Mouse (Mus musculus) lung, adult 18-20 months (tissue): ENCODE measurements around the gene Slc25a5.

Experiments used
- DNase-seq, 2 experiments: peaks; one replicate each; pipeline ENCODE4 v3.0.0; 2022; ENCODE audit warnings: mixed read lengths in 2 of 2

Gene Slc25a5

GRCm38 (mm10) chrX:36795424-36796162, at the start of gene Slc25a5:
Gene Slc25a5, plus strand, starts transcription at chrX:36795651.
- peak; percentile 88 to 91 for DNase-seq

- DNase-seq: no peak
Measured at GRCm38 (mm10) chrX:36746789-36747188, 48.7 kb upstream of the Slc25a5 start.

- DNase-seq: no peak
Measured at GRCm38 (mm10) chrX:36748573-36748972, 46.9 kb upstream of the Slc25a5 start.

GRCm38 (mm10) chrX:36749281-36749785, 46.1 kb upstream of the Slc25a5 start:
- no peak for DNase-seq

GRCm38 (mm10) chrX:36750591-36750990, 44.9 kb upstream of the Slc25a5 start:
- DNase-seq: no peak

- DNase-seq: no peak
Measured at GRCm38 (mm10) chrX:36752586-36752985, 42.9 kb upstream of the Slc25a5 start.

GRCm38 (mm10) chrX:36757796-36758472, 37.5 kb upstream of the Slc25a5 start:
- DNase-seq: no peak

GRCm38 (mm10) chrX:36758566-36758965, 36.9 kb upstream of the Slc25a5 start:
- DNase-seq: peak in 1 of 2 experiments; percentile 22

GRCm38 (mm10) chrX:36760946-36761635, 34.4 kb upstream of the Slc25a5 start:
- peak; percentile 8 to 53 for DNase-seq

- DNase-seq: no peak
Measured at GRCm38 (mm10) chrX:36762289-36762688, 33.2 kb upstream of the Slc25a5 start.

- no peak for DNase-seq
Measured at GRCm38 (mm10) chrX:36762894-36763293, 32.6 kb upstream of the Slc25a5 start.

GRCm38 (mm10) chrX:36763298-36763933, 32.0 kb upstream of the Slc25a5 start:
- no peak for DNase-seq

- no peak for DNase-seq
Measured at GRCm38 (mm10) chrX:36763934-36764317, 31.5 kb upstream of the Slc25a5 start.

GRCm38 (mm10) chrX:36767386-36767785, 28.1 kb upstream of the Slc25a5 start:
- DNase-seq: no peak

- DNase-seq: no peak
Measured at GRCm38 (mm10) chrX:36772591-36772990, 22.9 kb upstream of the Slc25a5 start.

- DNase-seq: no peak
Measured at GRCm38 (mm10) chrX:36775520-36775919, 19.9 kb upstream of the Slc25a5 start.

- DNase-seq: no peak
Measured at GRCm38 (mm10) chrX:36777694-36778093, 17.8 kb upstream of the Slc25a5 start.

- DNase-seq: no peak
Measured at GRCm38 (mm10) chrX:36789360-36789759, 6.1 kb upstream of the Slc25a5 start.

GRCm38 (mm10) chrX:36794571-36794970, 880 bp upstream of the Slc25a5 start:
- no peak for DNase-seq

- peak; percentile 79 to 86 for DNase-seq
Measured at GRCm38 (mm10) chrX:36796163-36796581, 721 bp downstream of the Slc25a5 start.

GRCm38 (mm10) chrX:36796734-36797133, 1.3 kb downstream of the Slc25a5 start:
- peak in 1 of 2 experiments; percentile 32 for DNase-seq

GRCm38 (mm10) chrX:36799131-36799879, 3.9 kb downstream of the Slc25a5 start:
- no peak for DNase-seq
